Mouse (Mus musculus): ENCODE measurements around the gene Nr1d1. TPM values are rescaled to one million over a fixed set of nuclear protein-coding genes. Genes with fewer than 3 reads are reported as not detected.

The Nr1d1 gene
- 0.46 and 0.65 TPM in 2 replicates for polyA plus RNA-seq (2012; rRNA removed)

GRCm38 (mm10) chr11:98774582-98775347 lies at the start of gene Nr1d1:
TSS of gene Nr1d1 (minus strand) at chr11:98775333.

GRCm38 (mm10) chr11:98804605-98805004 lies 29.5 kb upstream of the Nr1d1 start, which contains the start of gene Casc3:
TSS of gene Casc3 (plus strand) at chr11:98804905.

GRCm38 (mm10) chr11:98795015-98795713 lies 20.0 kb upstream of the Nr1d1 start, which contains the start of gene Msl1:
TSS of gene Msl1 (plus strand) at chr11:98795516.

GRCm38 (mm10) chr11:98740393-98741050 lies 34.6 kb downstream of the Nr1d1 start, which contains the start of gene Thra:
TSS of gene Thra (plus strand) at chr11:98740638.

GRCm38 (mm10) chr11:98729119-98729588 lies 46.0 kb downstream of the Nr1d1 start, which contains the start of gene Med24:
TSS of gene Med24 (minus strand) at chr11:98729435.

Other genes with a start within 250 kb of the Nr1d1 start
- 0.12 and 0.14 TPM in 2 replicates for gene Ikzf3, start 229.3 kb downstream of the Nr1d1 start, polyA plus RNA-seq (2012; rRNA removed)
- gene Zpbp2, start 224.2 kb downstream of the Nr1d1 start, polyA plus RNA-seq (2012; rRNA removed) = 0.25 and 0.54 TPM in 2 replicates
- 24.1 and 28.1 TPM in 2 replicates for gene Ormdl3, start 188.0 kb downstream of the Nr1d1 start, polyA plus RNA-seq (2012; rRNA removed)
- gene Lrrc3c, start 177.0 kb downstream of the Nr1d1 start, polyA plus RNA-seq (2012; rRNA removed) = not detected in 2 replicates
- 0.12 and 0.22 TPM in 2 replicates for gene Gm12355, start 149.7 kb downstream of the Nr1d1 start, polyA plus RNA-seq (2012; rRNA removed)
- not detected in 2 replicates for gene Gsdma3, start 149.0 kb downstream of the Nr1d1 start, polyA plus RNA-seq (2012; rRNA removed)
- not detected in 2 replicates for gene Gsdma2, start 128.6 kb downstream of the Nr1d1 start, polyA plus RNA-seq (2012; rRNA removed)
- 0.01 TPM in 1 of 2 replicates, not detected in the other for gene Gsdma, start 111.0 kb downstream of the Nr1d1 start, polyA plus RNA-seq (2012; rRNA removed)
- gene Psmd3, start 92.8 kb downstream of the Nr1d1 start, polyA plus RNA-seq (2012; rRNA removed) = 72.1 and 78.6 TPM in 2 replicates
- not detected in 2 replicates for gene Csf3, start 74.1 kb downstream of the Nr1d1 start, polyA plus RNA-seq (2012; rRNA removed)
- 23.2 and 24.6 TPM in 2 replicates for gene Med24, start 45.9 kb downstream of the Nr1d1 start, polyA plus RNA-seq (2012; rRNA removed)
- 14.0 and 14.7 TPM in 2 replicates for gene Thra, start 34.7 kb downstream of the Nr1d1 start, polyA plus RNA-seq (2012; rRNA removed)
- gene Msl1, start 20.2 kb upstream of the Nr1d1 start, polyA plus RNA-seq (2012; rRNA removed) = 16.7 and 18.8 TPM in 2 replicates
- 13.3 and 14.1 TPM in 2 replicates for gene Casc3, start 29.6 kb upstream of the Nr1d1 start, polyA plus RNA-seq (2012; rRNA removed)
- 0.53 and 0.55 TPM in 2 replicates for gene Rapgefl1, start 61.5 kb upstream of the Nr1d1 start, polyA plus RNA-seq (2012; rRNA removed)
- gene Wipf2, start 88.3 kb upstream of the Nr1d1 start, polyA plus RNA-seq (2012; rRNA removed) = 1.9 and 2.4 TPM in 2 replicates
- 30.9 and 33.0 TPM in 2 replicates for gene Cdc6, start 132.5 kb upstream of the Nr1d1 start, polyA plus RNA-seq (2012; rRNA removed)
- gene Rara, start 152.5 kb upstream of the Nr1d1 start, polyA plus RNA-seq (2012; rRNA removed) = 1.6 and 2.1 TPM in 2 replicates
- 0.07 TPM in 1 of 2 replicates, not detected in the other for gene Gjd3, start 207.7 kb upstream of the Nr1d1 start, polyA plus RNA-seq (2012; rRNA removed)
- 109 and 124 TPM in 2 replicates for gene Top2a, start 248.9 kb upstream of the Nr1d1 start, polyA plus RNA-seq (2012; rRNA removed)